Mouse (Mus musculus) ovary, adult 18-20 months (tissue): ENCODE data around the gene Pld1.

Experiments used
- DNase-seq: peaks from one replicate; pipeline ENCODE4 v3.0.0; 2022; ENCODE audit warnings: low spot score, mixed read lengths

Gene Pld1

GRCm38 (mm10) chr3:28158916-28159315, 220.4 kb downstream of the Pld1 start:
- DNase-seq, result no peak

GRCm38 (mm10) chr3:28162346-28162745, 223.9 kb downstream of the Pld1 start:
- no peak for DNase-seq

GRCm38 (mm10) chr3:28164678-28165077, 226.2 kb downstream of the Pld1 start:
- DNase-seq, result no peak

GRCm38 (mm10) chr3:28165598-28165997, 227.1 kb downstream of the Pld1 start:
- no peak for DNase-seq

GRCm38 (mm10) chr3:28167796-28168505, 229.5 kb downstream of the Pld1 start:
- DNase-seq, result no peak

- peak; percentile 34 for DNase-seq
These were observed 232.6 kb downstream of the Pld1 start for GRCm38 (mm10) chr3:28170911-28171618.

- DNase-seq, result peak; percentile 68
These were observed 237.8 kb downstream of the Pld1 start for GRCm38 (mm10) chr3:28175997-28176967.

- no peak for DNase-seq
These were observed 239.8 kb downstream of the Pld1 start for GRCm38 (mm10) chr3:28178333-28178732.
